Mouse (Mus musculus): ENCODE data around the gene Gm614. TPM values are rescaled to one million over a fixed set of nuclear protein-coding genes. Genes with fewer than 3 reads are reported as not detected.

Gene Gm614
- polyA plus RNA-seq (2015; fragmentation: Nextera tagmentation; extraction: Ambion mirVana): not detected in 2 replicates

DNA sequence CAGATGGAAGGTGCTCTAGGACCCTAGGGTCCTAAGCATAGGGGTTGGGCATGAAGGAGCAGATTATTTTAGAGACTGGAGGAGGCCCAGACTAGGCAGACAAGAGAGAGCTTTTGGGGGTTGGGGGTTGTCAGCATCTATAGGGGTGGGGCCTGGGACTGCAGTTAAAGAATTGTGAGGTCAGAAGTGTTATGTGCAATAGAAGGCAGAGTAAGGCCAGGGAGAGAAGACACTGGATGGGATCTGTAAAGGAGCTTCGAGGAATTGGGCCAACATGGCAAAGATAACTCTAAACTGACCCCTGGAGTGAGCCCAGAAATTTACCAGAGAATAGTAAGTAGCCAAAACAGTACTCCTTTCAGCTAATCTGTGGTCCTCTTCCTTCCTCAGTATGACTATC is at the start of gene Gm614:
Gene Gm614, minus strand, starts transcription at position 101 of the 400 bp plus-strand sequence.

DNA sequence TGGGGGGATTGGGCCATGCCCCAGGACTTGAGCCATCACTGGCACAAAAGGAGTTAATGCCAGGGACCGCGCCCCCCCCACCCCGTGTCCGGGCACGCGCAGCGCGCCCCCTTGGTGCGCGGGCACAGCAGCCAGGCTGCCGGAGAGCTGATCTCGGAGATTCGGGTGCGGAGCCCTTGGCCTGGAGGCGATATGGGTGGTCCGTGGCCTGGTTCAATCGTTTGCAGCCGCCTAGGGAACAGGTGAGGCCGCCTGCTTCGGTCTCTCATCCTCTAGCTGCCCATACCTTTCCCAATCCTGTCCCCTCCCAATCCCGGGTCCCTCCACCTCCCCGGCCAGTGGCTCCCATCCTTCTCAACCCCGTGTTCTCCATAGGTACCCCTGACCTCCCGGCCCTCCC is 35.3 kb upstream of the Gm614 start, which contains the start of gene Nlgn3:
Gene Nlgn3, plus strand, starts transcription at position 114 of the 400 bp plus-strand sequence.

DNA sequence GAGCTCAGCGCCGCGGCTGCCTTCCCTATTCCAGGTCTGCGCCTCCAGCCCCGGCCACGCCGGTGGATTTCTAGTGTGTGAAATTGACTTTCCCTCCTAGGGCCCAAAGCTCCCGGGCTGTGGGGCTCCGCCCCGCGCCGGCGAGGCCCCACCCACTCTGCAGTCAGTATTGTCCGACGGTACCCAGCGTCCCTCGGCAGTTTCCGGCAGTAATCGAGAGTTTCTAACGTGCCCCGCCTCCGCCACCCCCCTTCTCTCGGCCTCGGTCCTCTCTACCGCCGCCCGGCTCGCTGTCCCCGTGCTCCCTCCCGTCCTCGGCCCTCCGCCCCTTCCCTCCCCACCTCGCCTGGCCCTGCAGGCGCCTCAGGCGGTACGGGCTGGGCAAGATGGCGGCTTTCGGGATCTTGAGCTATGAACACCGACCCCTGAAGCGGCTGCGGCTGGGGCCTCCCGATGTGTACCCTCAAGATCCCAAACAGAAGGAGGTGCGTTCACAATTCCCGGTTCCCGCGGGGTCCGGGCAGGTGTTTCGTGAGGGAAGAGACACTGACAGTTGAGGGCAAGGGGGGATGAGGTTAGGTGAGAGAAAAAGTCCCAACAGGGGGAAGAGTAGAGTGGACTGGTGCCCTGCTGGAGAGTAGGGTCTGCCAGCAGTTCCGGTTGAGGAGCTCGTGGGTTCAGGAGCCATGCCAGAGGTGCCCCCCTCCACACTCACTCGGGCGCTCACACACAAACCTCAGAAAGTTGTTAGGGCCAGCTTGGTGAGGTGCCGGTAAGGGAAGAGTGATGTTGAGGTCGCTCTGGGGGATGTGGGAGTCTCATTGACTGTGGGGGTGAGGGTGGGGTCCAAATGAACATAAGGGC is 10.3 kb upstream of the Gm614 start, which contains the start of gene Med12:
Gene Med12, plus strand, starts transcription at position 156 of the 864 bp plus-strand sequence.

DNA sequence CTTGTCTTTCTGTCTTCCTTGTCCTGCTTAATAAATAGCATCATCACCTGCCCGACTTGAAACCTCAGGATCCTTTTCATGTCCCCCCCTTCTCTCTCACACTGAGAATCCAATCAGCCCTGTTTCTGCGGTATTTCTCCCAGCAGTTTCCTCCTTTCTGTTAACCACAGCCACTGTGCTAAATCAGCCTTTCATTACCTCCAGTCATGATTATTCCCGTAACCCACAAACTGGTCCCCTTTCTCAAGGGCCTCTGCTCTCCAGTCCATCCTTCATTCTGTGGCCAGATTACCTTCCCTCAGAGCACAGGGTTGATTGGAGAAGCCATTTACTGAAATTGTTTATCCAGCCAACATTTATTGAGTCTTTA is 4.9 kb upstream of the Gm614 start, which contains the start of gene Gm20489:
Gene Gm20489, minus strand, starts transcription at position 269 of the 370 bp plus-strand sequence.

DNA sequence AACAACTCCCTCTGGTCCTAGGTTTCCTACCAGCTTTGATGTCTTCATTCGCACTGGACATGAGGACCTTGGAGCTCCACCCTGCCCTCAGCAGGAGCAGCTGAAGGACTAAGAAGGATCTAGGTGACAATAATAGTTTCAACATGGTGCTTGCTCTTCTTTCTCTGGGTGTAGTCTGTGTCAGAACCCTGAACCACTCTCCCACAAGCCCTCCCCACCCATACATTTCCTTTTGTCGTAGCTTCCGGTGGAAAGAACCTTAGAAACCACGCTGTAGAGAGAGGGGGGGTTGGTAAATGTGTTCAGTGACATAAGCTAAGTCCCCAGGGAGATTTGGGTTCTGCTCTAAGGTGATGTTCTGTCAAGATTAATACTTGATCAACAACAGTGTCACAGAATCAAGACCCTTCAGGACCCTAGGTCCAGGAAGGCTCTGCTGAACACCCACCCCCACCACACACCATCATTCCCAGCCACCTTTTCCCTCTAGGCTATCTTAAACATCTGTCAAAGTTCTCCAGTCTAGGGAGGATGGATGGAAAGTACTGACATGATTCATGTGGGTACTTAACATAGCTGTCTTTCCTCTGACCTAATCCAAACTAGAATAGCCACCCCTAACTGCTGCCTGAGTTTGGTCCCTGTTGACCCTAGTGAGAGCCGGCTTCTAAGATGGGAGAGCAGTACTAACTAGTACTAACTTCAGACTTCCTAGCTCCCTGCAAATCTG is 4.4 kb upstream of the Gm614 start, which contains the start of gene Il2rg:
Gene Il2rg, minus strand, starts transcription at position 231 of the 730 bp plus-strand sequence.

DNA sequence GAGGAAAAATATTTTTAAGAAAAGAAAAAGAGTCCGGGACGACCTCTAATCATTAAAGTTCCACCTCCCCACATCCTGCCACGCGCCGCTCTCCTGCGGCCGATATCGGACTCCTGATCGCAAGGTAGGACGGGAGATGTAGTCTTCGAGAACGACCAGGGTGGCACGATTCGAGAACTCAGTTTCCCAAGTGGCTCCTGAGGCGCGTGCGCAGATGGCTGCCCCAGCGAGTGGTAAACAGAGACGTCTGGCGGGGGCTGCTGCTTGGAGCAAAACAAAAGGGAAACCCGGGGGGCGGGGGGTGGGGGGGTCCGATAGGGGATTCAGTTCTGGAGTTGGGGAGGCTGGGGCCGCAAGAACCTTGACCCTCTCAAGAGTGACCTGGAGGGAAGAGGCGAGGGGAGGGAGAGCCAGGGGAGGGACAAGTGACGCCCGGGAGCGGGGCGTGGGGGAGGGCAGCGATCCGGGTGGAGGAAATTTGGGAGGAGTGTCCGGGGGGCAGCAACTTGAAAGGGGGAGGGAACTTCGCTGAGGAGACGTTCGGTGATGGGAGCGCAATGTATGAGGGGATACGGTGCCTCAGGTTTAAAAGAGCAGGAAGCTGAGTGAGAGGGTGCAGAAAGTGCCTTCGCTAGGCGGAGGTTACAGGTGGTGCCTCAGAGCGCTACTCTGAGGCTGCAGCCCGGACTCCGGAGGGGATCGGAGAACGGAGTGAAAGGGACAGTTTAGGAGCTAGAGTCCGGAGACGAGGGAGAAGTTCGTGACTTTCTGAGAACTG is 9.7 kb downstream of the Gm614 start, which contains the start of gene Foxo4:
Gene Foxo4, plus strand, starts transcription at position 577 of the 778 bp plus-strand sequence.

DNA sequence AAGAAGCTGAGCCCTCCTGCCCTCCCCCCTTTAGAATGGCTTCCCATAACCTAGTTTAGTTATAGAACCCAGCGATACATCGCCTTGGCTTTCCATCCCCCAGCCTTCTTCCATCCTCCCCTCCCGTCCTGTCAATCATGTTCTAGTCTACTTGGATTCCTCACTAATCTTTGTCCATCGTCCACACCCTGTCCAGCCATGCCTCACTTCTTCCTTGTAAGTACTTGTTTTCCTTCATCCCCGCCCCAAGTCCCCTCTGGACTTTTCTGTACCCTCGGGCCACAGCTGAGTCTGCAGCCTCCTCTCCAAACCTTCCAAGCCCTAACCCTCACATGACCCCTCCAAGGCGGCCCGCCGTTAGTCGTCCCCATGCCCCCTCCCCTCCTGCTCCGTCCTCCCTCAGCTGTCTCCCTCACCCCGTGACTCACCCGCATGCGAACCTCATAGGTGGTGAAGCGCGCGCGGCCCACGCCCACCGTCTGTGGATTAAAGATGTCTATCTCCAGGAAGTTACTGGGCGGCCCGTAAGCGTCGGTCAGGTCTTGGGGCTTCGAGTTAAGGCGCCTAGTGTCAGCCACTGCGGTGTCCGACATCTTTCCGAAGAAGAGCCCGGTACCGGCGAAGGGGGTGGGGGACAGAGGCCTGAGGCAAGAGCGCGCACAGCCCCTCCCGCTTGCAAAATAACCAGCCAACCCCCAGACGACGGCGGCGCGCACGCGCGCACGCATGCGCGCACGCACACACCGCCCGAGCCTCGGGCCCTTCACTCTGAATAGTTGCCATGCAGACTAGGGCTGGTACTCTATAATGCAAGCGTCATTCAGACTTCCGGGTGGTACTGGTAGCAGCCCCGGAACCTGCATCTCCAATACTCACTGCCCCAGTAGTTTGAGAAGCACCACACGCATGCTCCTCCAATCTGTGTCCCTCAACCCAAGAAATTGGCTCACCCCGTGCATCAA is 41.7 kb downstream of the Gm614 start, which contains the start of gene Snx12:
Gene Snx12, minus strand, starts transcription at position 730 of the 962 bp plus-strand sequence.

Other genes starting within 250 kb of the Gm614 start
- gene Tex11, start 204.3 kb downstream of the Gm614 start, polyA plus RNA-seq (2015; fragmentation: Nextera tagmentation; extraction: Ambion mirVana): 0.05 and 0.11 TPM in 2 replicates
- 0.48 and 0.67 TPM in 2 replicates for gene Slc7a3, start 178.0 kb downstream of the Gm614 start, polyA plus RNA-seq (2015; fragmentation: Nextera tagmentation; extraction: Ambion mirVana)
- gene Snx12, start 41.4 kb downstream of the Gm614 start, polyA plus RNA-seq (2015; fragmentation: Nextera tagmentation; extraction: Ambion mirVana): 59.2 and 62.9 TPM in 2 replicates
- 1.6 and 1.8 TPM in 2 replicates for gene Foxo4, start 9.5 kb downstream of the Gm614 start, polyA plus RNA-seq (2015; fragmentation: Nextera tagmentation; extraction: Ambion mirVana)
- gene Il2rg, start 4.3 kb upstream of the Gm614 start, polyA plus RNA-seq (2015; fragmentation: Nextera tagmentation; extraction: Ambion mirVana): 3.9 and 11.7 TPM in 2 replicates
- not detected in 2 replicates for gene Gm20489, start 5.0 kb upstream of the Gm614 start, polyA plus RNA-seq (2015; fragmentation: Nextera tagmentation; extraction: Ambion mirVana)
- 12.9 and 15.4 TPM in 2 replicates for gene Med12, start 10.0 kb upstream of the Gm614 start, polyA plus RNA-seq (2015; fragmentation: Nextera tagmentation; extraction: Ambion mirVana)
- 1.2 and 1.5 TPM in 2 replicates for gene Nlgn3, start 35.2 kb upstream of the Gm614 start, polyA plus RNA-seq (2015; fragmentation: Nextera tagmentation; extraction: Ambion mirVana)
- gene Gjb1, start 112.4 kb upstream of the Gm614 start, polyA plus RNA-seq (2015; fragmentation: Nextera tagmentation; extraction: Ambion mirVana): 0.34 and 0.89 TPM in 2 replicates
- gene Zmym3, start 156.9 kb upstream of the Gm614 start, polyA plus RNA-seq (2015; fragmentation: Nextera tagmentation; extraction: Ambion mirVana): 16.3 and 16.5 TPM in 2 replicates
- gene Nono, start 165.3 kb upstream of the Gm614 start, polyA plus RNA-seq (2015; fragmentation: Nextera tagmentation; extraction: Ambion mirVana): 137 and 153 TPM in 2 replicates
- 5.8 and 6.5 TPM in 2 replicates for gene Itgb1bp2, start 185.1 kb upstream of the Gm614 start, polyA plus RNA-seq (2015; fragmentation: Nextera tagmentation; extraction: Ambion mirVana)